Mouse (Mus musculus) hindbrain, embryonic 11.5 days (tissue): ENCODE results near the gene Fam19a2. TPM values are rescaled to one million over a fixed set of nuclear protein-coding genes. Genes with fewer than 3 reads are reported as not detected.

ENCODE experiments used
- ATAC-seq: fragments of 200-750 bp; cut with Nextera tagmentation; 2 replicates; pipeline ENCODE4 v1.8.0; 2017; ENCODE audit warnings: mild to moderate bottlenecking, moderate TSS enrichment, moderate library complexity; ENCODE audit not compliant: low FRiP score
- DNase-seq: peaks from one replicate; pipeline ENCODE4 v3.0.0-alpha.2; 2015; ENCODE audit warnings: low spot score
- H3K27ac ChIP-seq: fragments of 300-500 bp; sonication (generic); 2 replicates; pipeline ENCODE4 v1.5.1; 2014; ENCODE audit warnings: mild to moderate bottlenecking, low read depth, low read length
- H3K27me3 ChIP-seq: fragments of 300-500 bp; sonication (generic); 2 replicates; pipeline ENCODE4 v1.6.1; 2014; ENCODE audit warnings: mild to moderate bottlenecking, low read length, moderate library complexity, mixed read lengths; ENCODE audit not compliant: control insufficient read depth, insufficient read depth
- H3K36me3 ChIP-seq: fragments of 300-500 bp; sonication (generic); 2 replicates; pipeline ENCODE4 v1.6.1; 2014; ENCODE audit warnings: mild to moderate bottlenecking, low read length, moderate library complexity, mixed read lengths; ENCODE audit not compliant: control insufficient read depth, insufficient read depth
- H3K4me1 ChIP-seq: fragments of 300-500 bp; sonication (generic); replicated peaks from 2 replicates; pipeline ENCODE4 v1.6.1; 2014; ENCODE audit warnings: low read length, mixed read lengths; ENCODE audit not compliant: control insufficient read depth, insufficient read depth
- H3K4me2 ChIP-seq: fragments of 300-500 bp; sonication (generic); replicated peaks from 2 replicates; pipeline ENCODE4 v1.6.1; 2014; ENCODE audit warnings: mild to moderate bottlenecking, low read depth, low read length
- H3K4me3 ChIP-seq: fragments of 300-500 bp; sonication (generic); 2 replicates; pipeline ENCODE4 v1.5.1; 2014; ENCODE audit warnings: low read depth, low read length
- H3K9ac ChIP-seq: fragments of 300-500 bp; sonication (generic); 2 replicates; pipeline ENCODE4 v1.6.1; 2014; ENCODE audit warnings: low read depth, low read length
- H3K9me3 ChIP-seq: fragments of 300-500 bp; sonication (generic); 2 replicates; pipeline ENCODE4 v1.6.1; 2016; ENCODE audit warnings: low read length; ENCODE audit not compliant: control insufficient read depth
- WGBS: fragments of 180-500 bp; shearing (Covaris S2); extraction: QIAGEN DNeasy Blood & Tissue Kit; methylation state at CpG from one replicate; pipeline ENCODE4 v1.1.7; 2014; 5-methylcytosine and 5-hydroxymethylcytosine counted together
- polyA plus RNA-seq: library from polyadenylated mRNA; unstranded; fragments of >200 nt; fragmentation: Nextera tagmentation; extraction: Ambion mirVana; gene quantifications from 2 replicates; pipeline ENCODE4 v1.2.1, GENCODE M21; 2014

The Fam19a2 gene
- polyA plus RNA-seq, 1 experiment from 2014 or later: 8.2 TPM

DNA sequence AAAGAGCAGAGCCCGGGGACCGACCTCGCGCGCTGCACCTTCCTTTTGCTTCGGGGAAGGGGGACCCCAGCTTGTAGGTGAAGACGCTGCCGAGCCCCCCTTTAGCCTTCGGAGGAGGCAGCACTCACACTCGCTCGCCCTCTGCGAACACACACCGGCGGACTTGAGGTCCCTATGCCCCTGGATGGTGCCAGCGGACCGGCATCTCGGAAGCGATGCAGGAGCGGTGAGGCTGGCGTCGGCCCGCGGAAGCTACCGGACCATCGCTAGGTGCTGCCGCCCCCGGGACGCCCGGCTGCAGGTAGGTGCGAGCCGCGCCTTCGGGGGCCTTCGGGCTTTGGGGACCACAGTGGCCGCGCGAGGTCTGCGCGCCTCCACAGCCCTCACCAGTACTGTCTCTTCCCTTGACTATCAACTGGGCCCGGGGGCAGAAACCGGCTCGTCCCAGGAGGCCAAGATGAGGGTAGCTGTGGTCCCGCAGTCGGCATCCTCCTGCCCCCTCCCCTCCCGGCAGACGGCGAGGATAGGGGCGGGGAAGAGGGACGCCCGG, 1.5 kb downstream of the Fam19a2 start:
- H3K9me3 ChIP-seq: no peaks in the 10 kb centered on the region
- peak; percentile 56 for DNase-seq
- WGBS: under 1% methylated on average over 45 of the region's 50 CpGs

DNA sequence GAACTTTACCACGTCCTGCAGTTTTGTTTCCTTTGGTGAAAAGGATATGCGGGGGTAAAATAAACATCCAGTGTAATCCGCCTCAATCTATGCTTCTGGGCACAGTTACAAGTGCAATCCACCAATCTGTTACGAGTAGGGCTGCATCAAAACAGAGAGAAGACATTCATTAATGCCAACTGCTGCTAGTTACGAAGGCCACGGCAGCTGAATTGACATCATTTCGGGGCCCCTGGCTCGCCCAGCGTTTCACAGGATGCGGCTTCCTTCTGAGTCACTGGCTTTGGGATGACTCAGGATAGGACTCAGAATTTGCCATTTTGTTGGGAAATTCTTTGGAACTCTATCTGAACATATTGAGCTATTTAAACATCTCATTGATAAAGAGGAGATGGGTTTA, 4.8 kb downstream of the Fam19a2 start:
- no peak overlapping the region for H3K4me2 ChIP-seq
- no peak for ATAC-seq
- H3K27ac ChIP-seq: no peak overlapping the region
- no peak for DNase-seq
- H3K36me3 ChIP-seq: no peaks in the 10 kb centered on the region
- 80% methylated on average over 10 of the region's 10 CpGs for WGBS
- no peak overlapping the region for H3K9ac ChIP-seq
- no peak overlapping the region for H3K4me3 ChIP-seq
- peaks cover 13% of the 10 kb centered on the region for H3K27me3 ChIP-seq
- H3K4me1 ChIP-seq: no peaks in the 10 kb centered on the region
- no peaks in the 10 kb centered on the region for H3K9me3 ChIP-seq

More for the DNA sequence above, 1.5 kb downstream of the Fam19a2 start:
- peak; percentile 59 for ATAC-seq
- peak overlapping the region; percentile 29 for H3K9ac ChIP-seq
- peak overlapping the region; percentile 95 for H3K4me2 ChIP-seq
- no peak overlapping the region for H3K27ac ChIP-seq
- H3K4me1 ChIP-seq: no peaks in the 10 kb centered on the region
- no peaks in the 10 kb centered on the region for H3K36me3 ChIP-seq
- peak overlapping the region; percentile 44 for H3K4me3 ChIP-seq
- peaks cover 13% of the 10 kb centered on the region for H3K27me3 ChIP-seq

DNA sequence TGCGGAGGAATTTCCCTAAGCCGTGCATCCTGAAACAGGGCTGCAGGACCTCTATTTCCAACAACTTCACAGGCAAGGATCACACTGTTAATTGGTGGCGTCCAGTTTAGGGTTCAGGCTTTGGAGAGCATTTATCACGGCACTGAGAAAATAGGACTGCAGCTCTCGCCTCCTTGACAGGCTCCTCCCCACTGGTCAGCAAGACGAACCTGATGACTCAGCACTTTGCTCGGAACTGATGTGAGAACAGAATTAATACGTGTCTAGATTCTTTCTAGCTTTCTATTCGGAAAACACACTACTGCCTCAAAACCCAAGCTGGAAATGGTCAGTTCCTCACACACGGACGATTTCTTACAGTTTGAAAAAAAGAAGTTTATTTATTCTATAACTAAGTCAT, 10.8 kb downstream of the Fam19a2 start:
- H3K4me3 ChIP-seq: no peak overlapping the region
- H3K9me3 ChIP-seq: no peaks in the 10 kb centered on the region
- no peaks in the 10 kb centered on the region for H3K27me3 ChIP-seq
- H3K27ac ChIP-seq: no peak overlapping the region
- no peaks in the 10 kb centered on the region for H3K4me1 ChIP-seq
- DNase-seq: no peak
- ATAC-seq: no peak
- no peak overlapping the region for H3K9ac ChIP-seq
- WGBS: 68% methylated on average over 11 of the region's 11 CpGs
- no peak overlapping the region for H3K4me2 ChIP-seq
- H3K36me3 ChIP-seq: no peaks in the 10 kb centered on the region

DNA sequence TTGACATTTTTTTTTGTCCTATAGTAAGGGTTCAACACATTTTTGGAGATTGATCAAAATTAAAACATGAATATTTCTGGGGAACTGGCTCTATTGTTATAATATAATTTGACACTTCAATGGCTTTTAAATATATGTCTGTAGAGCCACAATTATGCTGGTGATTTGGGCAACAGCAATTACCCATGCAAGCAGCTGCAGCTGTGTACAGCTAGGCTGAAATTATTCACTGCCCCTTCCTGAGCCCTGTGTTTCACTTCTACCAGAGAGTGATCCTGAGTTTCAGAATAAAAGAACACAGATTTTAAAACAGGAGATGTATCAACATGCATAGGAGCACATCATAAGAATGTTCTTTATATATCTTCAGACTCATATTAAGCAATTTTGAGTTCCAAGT, 43.5 kb downstream of the Fam19a2 start:
- no peak overlapping the region for H3K4me3 ChIP-seq
- no peak overlapping the region for H3K9ac ChIP-seq
- H3K27ac ChIP-seq: no peak overlapping the region
- no peaks in the 10 kb centered on the region for H3K4me1 ChIP-seq
- DNase-seq (no peak), ATAC-seq (no peak)
- H3K9me3 ChIP-seq: no peaks in the 10 kb centered on the region
- H3K27me3 ChIP-seq: no peaks in the 10 kb centered on the region
- no peaks in the 10 kb centered on the region for H3K36me3 ChIP-seq
- no peak overlapping the region for H3K4me2 ChIP-seq

DNA sequence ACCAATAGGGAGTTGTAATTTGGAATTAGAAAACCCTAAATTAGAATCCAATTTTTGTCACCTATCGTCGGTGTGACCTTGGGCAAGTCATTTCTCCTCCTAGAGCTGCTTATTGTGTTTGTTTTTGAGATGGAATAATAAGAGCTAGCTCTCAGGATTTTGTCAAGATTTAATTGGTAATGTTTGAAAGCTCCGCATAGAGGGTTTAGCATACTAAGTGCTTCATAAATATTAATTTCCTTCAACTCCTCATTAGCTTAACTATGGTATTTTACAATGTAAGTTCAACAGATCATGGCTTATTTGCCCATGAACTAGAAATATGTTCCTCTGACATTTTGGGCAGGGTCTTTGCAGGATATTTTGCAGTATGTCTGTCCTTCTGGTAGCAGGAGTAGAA, 62.5 kb downstream of the Fam19a2 start:
- Histone ChIP-seq H3K9ac (no peak overlapping the region), H3K4me1 (no peaks in the 10 kb centered on the region), H3K4me3 (no peak overlapping the region), H3K36me3 (no peaks in the 10 kb centered on the region), H3K27me3 (no peaks in the 10 kb centered on the region), H3K27ac (no peak overlapping the region), H3K9me3 (no peaks in the 10 kb centered on the region), H3K4me2 (no peak overlapping the region)
- 84% methylated on average over 3 of the region's 3 CpGs for WGBS
- DNase-seq (no peak), ATAC-seq (no peak)

DNA sequence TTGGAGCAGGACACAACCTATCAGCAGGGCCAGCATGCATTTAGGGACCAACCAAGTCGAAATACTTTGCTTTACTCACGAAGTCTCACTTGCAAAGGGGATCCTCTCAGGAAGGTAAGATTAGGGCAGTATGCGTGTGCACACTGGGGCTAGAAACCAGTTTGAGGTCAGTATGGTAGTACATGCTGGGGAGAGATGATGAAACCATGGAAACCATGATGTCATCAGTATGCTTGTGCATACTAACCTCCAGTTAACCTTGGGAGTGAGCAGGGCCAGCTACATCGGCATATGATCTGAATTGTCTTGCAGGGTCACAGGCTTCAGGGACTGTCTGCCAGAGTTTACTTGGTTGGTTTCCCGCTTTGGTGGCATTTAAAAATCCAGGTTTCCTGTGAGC, 77.5 kb downstream of the Fam19a2 start:
- Histone ChIP-seq H3K9me3 (no peaks in the 10 kb centered on the region), H3K27ac (no peak overlapping the region), H3K4me1 (no peaks in the 10 kb centered on the region), H3K9ac (no peak overlapping the region), H3K27me3 (no peaks in the 10 kb centered on the region), H3K36me3 (no peaks in the 10 kb centered on the region), H3K4me3 (no peak overlapping the region), H3K4me2 (no peak overlapping the region)
- no peak for DNase-seq
- 73% methylated on average over 5 of the region's 5 CpGs for WGBS
- ATAC-seq: no peak; the same call in 1 of the 2 replicates

DNA sequence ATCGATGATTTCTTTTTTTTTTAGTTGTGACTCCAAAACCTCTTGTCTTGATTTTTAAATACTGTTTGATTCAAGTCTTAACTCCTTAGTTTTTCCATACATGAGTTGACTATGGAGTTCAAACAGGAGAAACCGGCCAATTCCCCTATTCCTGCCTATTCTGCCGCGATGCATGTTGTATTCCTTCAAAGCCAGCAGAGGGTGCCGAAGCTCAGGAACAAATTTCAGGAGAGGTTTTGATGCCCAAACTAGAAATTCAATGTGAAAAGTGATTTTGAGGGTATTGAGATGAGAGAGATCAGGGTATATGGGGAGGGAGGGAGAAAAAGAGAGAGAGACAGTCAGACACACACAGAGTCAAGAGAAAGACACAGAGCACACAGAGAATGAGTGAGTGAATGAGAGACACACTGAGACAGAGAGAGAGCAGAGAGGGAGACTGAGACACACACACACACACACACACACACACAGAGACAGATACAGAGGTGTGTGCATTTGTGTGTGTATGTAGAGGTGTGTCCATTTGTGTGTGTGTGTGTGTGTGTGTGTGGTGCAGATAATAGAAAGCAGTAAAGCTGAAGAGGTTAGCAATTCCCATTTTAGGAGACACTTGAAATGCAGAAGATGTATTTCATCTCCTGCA, 78.9 kb downstream of the Fam19a2 start:
- no peak overlapping the region for H3K4me2 ChIP-seq
- no peak overlapping the region for H3K27ac ChIP-seq
- no peaks in the 10 kb centered on the region for H3K4me1 ChIP-seq
- no peak overlapping the region for H3K9ac ChIP-seq
- H3K4me3 ChIP-seq: no peak overlapping the region
- DNase-seq: peak; percentile 62
- ATAC-seq: 0 out of 2 replicates have a peak, but pooled peaks have one; percentile 35
- no peaks in the 10 kb centered on the region for H3K9me3 ChIP-seq
- no peaks in the 10 kb centered on the region for H3K27me3 ChIP-seq
- H3K36me3 ChIP-seq: no peaks in the 10 kb centered on the region
- WGBS: 26% methylated on average over 5 of the region's 5 CpGs

DNA sequence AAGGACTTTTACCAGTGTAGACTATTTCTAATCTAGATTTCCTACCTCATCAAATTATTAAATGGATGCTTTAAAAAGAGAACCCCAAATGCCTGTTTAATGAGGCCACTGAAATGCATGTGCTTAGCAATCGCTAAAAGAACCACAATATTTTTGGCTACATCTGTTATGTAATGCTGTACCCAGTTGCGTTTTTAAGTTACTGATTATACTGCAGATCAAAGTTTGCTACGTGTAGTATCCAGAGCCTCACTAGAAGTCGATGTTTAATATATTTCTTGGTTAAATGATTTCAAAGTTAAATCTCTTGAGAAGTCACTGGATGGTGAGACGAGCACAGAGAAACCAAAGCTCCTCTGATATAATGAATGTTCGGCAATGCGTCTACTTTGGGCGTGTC, 82.5 kb downstream of the Fam19a2 start:
- Histone ChIP-seq H3K36me3 (no peaks in the 10 kb centered on the region), H3K27ac (no peak overlapping the region), H3K4me2 (no peak overlapping the region), H3K27me3 (no peaks in the 10 kb centered on the region), H3K4me1 (no peaks in the 10 kb centered on the region), H3K9me3 (no peaks in the 10 kb centered on the region), H3K4me3 (no peak overlapping the region), H3K9ac (no peak overlapping the region)
- 94% methylated on average over 8 of the region's 8 CpGs for WGBS
- no peak for DNase-seq
- no peak for ATAC-seq

DNA sequence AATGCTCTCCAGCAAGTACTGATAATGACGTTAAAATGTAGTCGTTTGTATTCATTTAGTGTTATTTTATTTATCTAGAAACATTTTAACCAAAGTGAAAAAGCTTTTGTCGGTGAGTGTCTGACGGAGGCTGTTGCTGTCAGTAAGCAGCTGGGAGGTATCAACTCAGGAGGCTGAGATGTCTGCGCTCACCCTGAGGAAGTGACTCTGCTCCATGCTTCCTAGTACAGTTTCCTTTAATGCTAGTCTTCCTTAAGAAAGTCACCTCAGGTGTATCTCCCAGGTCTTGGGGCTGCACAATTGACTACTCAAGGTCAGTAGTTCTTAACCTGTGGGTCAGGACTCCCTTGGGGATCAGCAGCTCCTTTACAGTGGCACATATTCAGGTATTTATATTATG, 89.9 kb downstream of the Fam19a2 start:
- H3K27me3 ChIP-seq: no peaks in the 10 kb centered on the region
- no peaks in the 10 kb centered on the region for H3K4me1 ChIP-seq
- WGBS: 90% methylated on average over 5 of the region's 5 CpGs
- no peaks in the 10 kb centered on the region for H3K36me3 ChIP-seq
- H3K27ac ChIP-seq: no peak overlapping the region
- H3K9ac ChIP-seq: no peak overlapping the region
- no peak for ATAC-seq
- DNase-seq: no peak
- no peaks in the 10 kb centered on the region for H3K9me3 ChIP-seq
- H3K4me3 ChIP-seq: no peak overlapping the region
- no peak overlapping the region for H3K4me2 ChIP-seq
